Mouse (Mus musculus) neural tube, embryonic 14.5 days (tissue): ENCODE data around the gene Klhl8. TPM values are rescaled to one million over a fixed set of nuclear protein-coding genes. Genes with fewer than 3 reads are reported as not detected.
"Not testable (repeated sequence)": the region's sequence is repeated elsewhere in the genome, so short reads cannot be mapped to it uniquely, and the experiment has no call there.

Experiments used
- ATAC-seq: fragments of 200-750 bp; cut with Nextera tagmentation; 2 replicates; pipeline ENCODE4 v1.8.0; 2017; ENCODE audit warnings: low read depth, mild to moderate bottlenecking, moderate TSS enrichment, moderate library complexity
- H3K27ac ChIP-seq: fragments of 300-500 bp; sonication (generic); 2 replicates; pipeline ENCODE4 v1.5.1; 2014; ENCODE audit warnings: low read depth, mild to moderate bottlenecking, control low read depth, low read length, moderate library complexity, mixed read lengths
- H3K27me3 ChIP-seq: fragments of 300-500 bp; sonication (generic); 2 replicates; pipeline ENCODE4 v1.6.1; 2014; ENCODE audit warnings: low read length; ENCODE audit not compliant: control insufficient read depth, insufficient read depth
- H3K36me3 ChIP-seq: fragments of 300-500 bp; sonication (generic); 2 replicates; pipeline ENCODE4 v1.6.1; 2014; ENCODE audit warnings: low read length, mixed read lengths; ENCODE audit not compliant: control insufficient read depth, insufficient read depth
- H3K4me1 ChIP-seq: fragments of 300-500 bp; sonication (generic); 2 replicates; pipeline ENCODE4 v1.6.1; 2014; ENCODE audit warnings: low read length; ENCODE audit not compliant: control insufficient read depth, insufficient read depth
- H3K4me2 ChIP-seq: fragments of 300-500 bp; sonication (generic); 2 replicates; pipeline ENCODE4 v1.6.1; 2014; ENCODE audit warnings: mild to moderate bottlenecking, low read depth, low read length, control low read depth
- H3K4me3 ChIP-seq: fragments of 300-500 bp; sonication (generic); 2 replicates; pipeline ENCODE4 v1.5.1; 2014; ENCODE audit warnings: low read depth, low read length, control low read depth, mixed read lengths
- H3K9ac ChIP-seq: fragments of 300-500 bp; sonication (generic); replicated peaks from 2 replicates; pipeline ENCODE4 v1.6.1; 2014; ENCODE audit warnings: low read depth, mild to moderate bottlenecking, control low read depth, low read length, mixed read lengths
- H3K9me3 ChIP-seq: fragments of 300-500 bp; sonication (generic); 2 replicates; pipeline ENCODE4 v1.6.1; 2016; ENCODE audit warnings: low read length; ENCODE audit not compliant: control insufficient read depth
- WGBS: fragments of 180-500 bp; shearing (Covaris S2); extraction: QIAGEN DNeasy Blood & Tissue Kit; methylation state at CpG from one replicate; pipeline ENCODE4 v1.1.7; 2014; 5-methylcytosine and 5-hydroxymethylcytosine counted together
- polyA plus RNA-seq: library from polyadenylated mRNA; unstranded; fragments of >200 nt; fragmentation: Nextera tagmentation; extraction: Ambion mirVana; gene quantifications from 2 replicates; pipeline ENCODE4 v1.2.1, GENCODE M21; 2014

Gene Klhl8
- polyA plus RNA-seq, 1 experiment from 2014 or later, result 45.2 TPM

GRCm38 (mm10) chr5:103936906-103937589 is 26.0 kb upstream of the Klhl8 start:
- H3K4me1 ChIP-seq, result peaks cover 9% of the 10 kb centered on the region; the same call in 1 of the 2 replicates
- no peak overlapping the region for H3K4me2 ChIP-seq
- peak; percentile 29; the same call in 1 of the 2 replicates for ATAC-seq
- H3K9me3 ChIP-seq, result no peaks in the 10 kb centered on the region
- no peaks in the 10 kb centered on the region for H3K36me3 ChIP-seq
- no peak overlapping the region for H3K4me3 ChIP-seq
- 0 out of 2 replicates have a peak, but pooled peaks cover 3% of the 10 kb centered on the region for H3K27me3 ChIP-seq
- WGBS, result 42% methylated on average over 14 of the region's 14 CpGs
- no peak overlapping the region for H3K27ac ChIP-seq
- no peak overlapping the region for H3K9ac ChIP-seq

- H3K9me3 ChIP-seq, H3K4me1 ChIP-seq, H3K36me3 ChIP-seq, H3K27me3 ChIP-seq, ATAC-seq, H3K4me3 ChIP-seq, H3K27ac ChIP-seq, H3K9ac ChIP-seq, H3K4me2 ChIP-seq: not testable (repeated sequence)
Measured at GRCm38 (mm10) chr5:103931924-103932323, 20.9 kb upstream of the Klhl8 start.

DNA sequence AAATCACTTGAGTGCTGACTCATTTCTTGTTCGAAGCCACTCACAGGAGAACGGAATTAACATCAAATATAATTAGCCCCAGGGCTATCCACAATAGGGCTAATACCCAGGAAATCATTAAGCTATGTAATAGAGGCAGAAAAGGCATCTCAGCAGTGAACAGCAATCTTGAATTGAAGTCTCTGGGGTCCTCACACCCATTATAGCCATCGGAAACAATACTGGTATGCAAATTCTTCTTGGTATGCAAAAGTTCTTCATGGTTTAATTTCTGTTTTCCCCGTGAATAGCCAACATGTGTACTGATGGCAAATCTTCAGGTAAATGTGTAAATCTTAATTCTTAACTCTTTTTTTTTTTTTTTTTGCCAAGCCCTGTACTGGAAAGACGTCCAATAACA is 19.5 kb upstream of the Klhl8 start:
- Histone ChIP-seq H3K4me2 (no peak overlapping the region), H3K9me3 (no peaks in the 10 kb centered on the region), H3K27ac (no peak overlapping the region), H3K36me3 (no peaks in the 10 kb centered on the region), H3K27me3 (no peaks in the 10 kb centered on the region), H3K9ac (no peak overlapping the region), H3K4me3 (no peak overlapping the region), H3K4me1 (no peaks in the 10 kb centered on the region)
- WGBS, result 48% methylated on average over 5 of the region's 5 CpGs
- no peak for ATAC-seq

DNA sequence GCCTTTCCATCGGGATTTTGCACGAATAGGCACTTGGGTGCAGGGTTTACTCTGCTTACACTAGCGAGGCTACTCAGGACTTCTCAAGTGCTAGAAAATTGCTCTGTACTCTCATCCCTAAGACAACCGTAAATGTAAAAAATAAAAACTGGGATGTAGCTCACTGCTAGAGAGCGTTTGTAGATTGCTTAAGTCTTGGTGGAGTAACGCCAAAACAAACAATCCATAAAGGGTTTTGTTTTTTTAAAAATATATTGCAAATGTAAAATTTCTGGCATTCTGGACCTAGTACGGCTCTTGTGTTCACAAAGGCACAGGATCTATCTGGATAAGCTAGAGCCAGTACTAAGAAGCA is 17.1 kb upstream of the Klhl8 start:
- WGBS, result 92% methylated on average over 7 of the region's 7 CpGs
- Histone ChIP-seq H3K27ac (no peak overlapping the region), H3K4me3 (no peak overlapping the region), H3K27me3 (no peaks in the 10 kb centered on the region), H3K36me3 (no peaks in the 10 kb centered on the region), H3K4me2 (no peak overlapping the region), H3K4me1 (no peaks in the 10 kb centered on the region), H3K9ac (no peak overlapping the region), H3K9me3 (no peaks in the 10 kb centered on the region)
- no peak for ATAC-seq

DNA sequence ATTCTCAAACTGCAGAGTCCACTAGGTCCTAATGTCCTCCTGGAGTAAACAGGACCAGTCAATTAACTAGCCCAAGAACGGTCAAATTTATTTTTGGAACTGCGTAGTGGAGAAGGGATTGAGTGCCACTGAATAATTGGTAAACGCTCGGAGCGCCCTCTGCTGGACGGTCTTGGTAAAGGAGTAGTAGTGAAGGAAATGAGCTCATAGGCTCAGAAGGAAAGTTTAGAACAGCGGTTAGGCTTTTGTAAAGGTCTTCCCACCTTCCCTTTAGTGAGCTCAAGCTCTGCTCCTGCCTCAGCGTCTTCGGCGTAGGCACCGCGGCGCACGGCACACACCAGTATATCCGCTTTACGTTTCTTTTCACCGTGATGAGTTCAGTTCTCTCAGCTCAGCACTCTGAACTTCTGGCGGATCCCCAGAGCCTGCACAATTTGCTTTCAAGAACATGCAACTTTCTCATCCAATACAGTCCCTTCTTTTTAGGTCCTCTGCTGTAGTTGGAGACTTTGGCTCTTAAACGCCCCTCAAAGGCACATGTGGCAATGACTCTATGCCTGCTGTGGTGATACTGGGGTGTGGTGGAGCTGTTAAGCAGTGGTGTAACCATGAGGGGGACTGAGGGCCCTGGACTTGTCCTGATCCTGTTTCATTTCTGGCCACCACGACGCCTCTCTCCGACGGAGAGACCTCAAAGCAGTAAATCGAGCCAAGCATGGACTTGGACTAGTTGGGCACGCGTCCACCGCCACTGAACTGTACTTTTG is 16.6 kb upstream of the Klhl8 start:
- WGBS, result 27% methylated on average over 27 of the region's 27 CpGs
- Histone ChIP-seq H3K4me3 (no peak overlapping the region), H3K36me3 (no peaks in the 10 kb centered on the region), H3K27me3 (no peaks in the 10 kb centered on the region), H3K4me2 (peak overlapping the region; percentile 21; the same call in 1 of the 2 replicates), H3K4me1 (no peaks in the 10 kb centered on the region), H3K9me3 (no peaks in the 10 kb centered on the region), H3K27ac (no peak overlapping the region), H3K9ac (no peak overlapping the region)
- ATAC-seq, result peak; percentile 59; the same call in 1 of the 2 replicates

DNA sequence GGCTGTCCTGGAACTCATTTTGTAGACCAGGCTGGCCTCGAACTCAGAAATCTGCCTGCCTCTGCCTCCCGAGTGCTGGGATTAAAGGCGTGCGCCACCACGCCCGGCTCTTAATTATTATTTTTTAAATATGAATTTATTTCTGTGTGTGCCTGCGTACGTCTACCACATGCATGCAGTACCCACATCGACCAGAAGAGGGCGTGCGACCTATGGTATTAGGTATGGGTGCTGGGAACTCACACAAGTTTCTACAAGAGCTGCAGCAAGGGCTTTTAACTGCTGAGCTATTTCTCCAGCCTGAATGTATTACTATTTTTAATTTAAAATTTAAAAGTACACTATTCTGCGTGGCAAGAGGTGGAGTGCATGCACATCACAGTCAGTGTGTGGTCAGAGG is 15.3 kb upstream of the Klhl8 start:
- no peaks in the 10 kb centered on the region for H3K36me3 ChIP-seq

GRCm38 (mm10) chr5:103923755-103924154 is 12.7 kb upstream of the Klhl8 start:
- H3K4me3 ChIP-seq, result no peak overlapping the region
- WGBS, result 90% methylated on average over 2 of the region's 2 CpGs
- H3K4me1 ChIP-seq, result no peaks in the 10 kb centered on the region
- no peak overlapping the region for H3K9ac ChIP-seq
- H3K9me3 ChIP-seq, result no peaks in the 10 kb centered on the region
- H3K27ac ChIP-seq, result no peak overlapping the region
- no peaks in the 10 kb centered on the region for H3K36me3 ChIP-seq
- H3K27me3 ChIP-seq, result no peaks in the 10 kb centered on the region
- no peak for ATAC-seq
- no peak overlapping the region for H3K4me2 ChIP-seq

More for the DNA sequence above, 15.3 kb upstream of the Klhl8 start:
- Histone ChIP-seq H3K4me1 (no peaks in the 10 kb centered on the region), H3K27ac (no peak overlapping the region), H3K9ac (no peak overlapping the region), H3K27me3 (no peaks in the 10 kb centered on the region), H3K4me2 (no peak overlapping the region), H3K4me3 (no peak overlapping the region), H3K9me3 (no peaks in the 10 kb centered on the region)
- ATAC-seq, result no peak
- WGBS, result 68% methylated on average over 12 of the region's 12 CpGs

DNA sequence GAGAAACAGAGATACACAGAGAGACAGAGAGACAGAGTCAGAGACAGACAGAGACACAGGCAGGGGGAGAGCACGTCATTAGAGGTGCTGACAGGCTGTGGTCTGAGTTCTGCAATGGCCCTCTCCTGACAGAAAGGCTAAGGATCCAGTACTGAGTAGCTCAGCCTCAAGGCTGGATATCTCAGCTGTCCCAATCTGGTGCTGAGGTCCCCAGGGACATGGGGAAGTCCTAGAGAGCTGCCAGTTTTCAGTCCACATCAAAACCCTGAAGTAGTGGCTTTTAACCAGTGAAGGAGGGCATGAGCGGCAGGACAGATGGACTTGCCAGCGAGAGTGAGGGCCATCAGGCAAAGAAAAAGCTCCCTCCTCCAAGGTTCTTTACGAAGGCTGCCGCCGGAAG is 12.0 kb upstream of the Klhl8 start:
- Histone ChIP-seq H3K4me3 (no peak overlapping the region), H3K9ac (no peak overlapping the region), H3K27ac (no peak overlapping the region), H3K36me3 (no peaks in the 10 kb centered on the region), H3K9me3 (no peaks in the 10 kb centered on the region), H3K4me2 (no peak overlapping the region), H3K27me3 (no peaks in the 10 kb centered on the region), H3K4me1 (no peaks in the 10 kb centered on the region)
- 81% methylated on average over 6 of the region's 6 CpGs for WGBS
- no peak for ATAC-seq

DNA sequence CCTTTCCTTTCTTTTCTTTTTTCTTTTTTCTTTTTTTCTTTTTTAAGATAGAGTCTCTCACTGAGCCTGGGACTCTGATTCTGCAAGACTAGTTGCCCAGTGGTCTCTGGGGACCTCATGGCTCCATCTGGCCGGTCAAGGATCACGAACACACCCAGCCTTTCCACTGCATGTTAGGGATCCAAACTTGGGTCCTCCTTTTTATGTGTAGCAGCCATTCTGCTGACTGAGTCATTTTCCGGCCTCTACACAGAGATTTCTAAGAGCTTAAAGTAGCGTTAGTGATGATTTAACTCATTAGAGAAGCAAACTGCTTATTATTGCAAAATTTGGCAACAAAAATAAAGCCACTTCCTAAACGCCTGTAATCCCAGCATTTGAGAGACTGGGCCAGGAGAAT is 11.4 kb upstream of the Klhl8 start:
- no peak overlapping the region for H3K27ac ChIP-seq
- no peaks in the 10 kb centered on the region for H3K4me1 ChIP-seq
- H3K4me3 ChIP-seq, result no peak overlapping the region
- H3K36me3 ChIP-seq, result no peaks in the 10 kb centered on the region
- H3K4me2 ChIP-seq, result no peak overlapping the region
- H3K9ac ChIP-seq, result no peak overlapping the region
- ATAC-seq, result no peak
- no peaks in the 10 kb centered on the region for H3K9me3 ChIP-seq
- 75% methylated on average over 5 of the region's 5 CpGs for WGBS
- no peaks in the 10 kb centered on the region for H3K27me3 ChIP-seq
